Mouse (Mus musculus): ENCODE data around the gene Rab1a. TPM values are rescaled to one million over a fixed set of nuclear protein-coding genes. Genes with fewer than 3 reads are reported as not detected.
A peak's percentile ranks its signal among the peaks of the same experiment; 100 is the strongest.

Rab1a gene
- polyA plus RNA-seq, 1 experiment: 61.5 TPM

DNA sequence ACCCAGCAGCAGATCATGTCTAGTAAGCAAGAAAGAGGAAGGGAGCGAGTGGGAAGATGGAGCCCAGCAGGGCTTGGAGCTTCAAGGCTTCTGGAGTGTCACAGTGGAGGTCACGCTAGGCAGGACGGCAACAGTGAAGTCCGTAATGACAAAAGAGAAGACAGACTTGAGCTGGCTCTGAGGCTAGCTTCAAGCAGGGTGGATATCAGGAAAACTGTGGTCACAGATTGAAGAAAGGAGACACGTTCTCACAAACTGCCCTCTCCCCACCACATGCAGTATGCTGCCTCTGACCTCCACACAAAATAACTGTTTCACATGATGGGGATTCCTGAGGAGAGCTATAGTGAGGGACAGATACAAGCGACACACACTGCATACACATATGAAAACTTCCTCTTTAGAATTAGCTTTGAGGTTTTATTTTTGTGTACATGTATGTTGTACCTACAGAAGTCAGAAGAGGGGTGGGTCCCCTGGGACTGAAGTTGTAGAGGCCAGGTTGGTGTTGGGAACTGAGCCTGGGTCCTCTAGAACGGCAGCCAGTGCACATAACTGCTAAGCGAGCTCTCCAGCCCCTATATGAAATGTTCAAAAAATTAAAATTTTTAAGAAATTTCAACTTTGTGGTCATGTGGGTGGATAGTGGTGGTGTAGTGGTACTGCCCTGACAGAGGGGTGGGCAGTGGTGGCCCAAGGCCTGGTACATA, 46.1 kb downstream of the Rab1a start:
- DNase-seq (ENCODE audit: low read depth): no peak

DNA sequence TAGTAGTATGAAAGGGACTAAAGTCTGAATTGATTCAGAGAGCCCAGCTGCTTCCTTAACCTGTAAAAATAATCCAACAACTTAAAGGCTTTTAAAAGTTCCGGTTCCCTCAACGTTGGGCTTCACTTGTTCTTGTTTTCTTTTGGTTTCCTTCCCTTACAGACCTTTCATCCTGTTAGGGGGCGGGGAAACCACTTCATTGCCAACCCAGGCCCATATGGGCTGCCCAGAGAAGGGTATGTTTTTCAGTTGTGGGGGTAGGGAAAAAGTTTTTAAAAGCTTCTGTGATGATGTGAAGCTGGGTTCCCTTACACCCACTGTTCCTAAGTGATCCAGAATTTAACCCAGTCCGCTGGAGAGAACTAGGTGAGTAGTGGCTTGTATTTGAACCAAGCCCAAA, 47.0 kb downstream of the Rab1a start:
- DNase-seq (ENCODE audit: low read depth): no peak

DNA sequence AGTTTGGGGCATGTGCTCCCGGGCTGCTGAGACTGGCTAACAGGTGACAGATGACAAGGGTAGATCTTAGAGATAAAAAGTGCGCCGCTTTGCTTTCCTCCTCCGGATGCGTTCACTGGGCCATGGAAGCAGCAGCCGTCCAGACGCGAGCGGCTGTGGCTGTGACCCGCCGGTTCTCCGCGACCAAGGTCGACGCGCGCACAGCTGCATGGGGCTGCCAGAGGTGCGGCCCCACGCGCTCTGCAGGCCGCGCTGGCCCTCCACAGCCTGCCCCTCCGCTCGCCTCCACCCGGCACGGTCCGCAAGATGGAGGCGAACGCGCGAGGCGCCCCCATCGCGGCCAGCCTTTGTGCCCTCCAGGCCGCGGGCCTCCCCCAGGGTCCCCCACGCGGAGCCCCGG, 47.6 kb downstream of the Rab1a start:
- DNase-seq (ENCODE audit: low read depth): no peak

DNA sequence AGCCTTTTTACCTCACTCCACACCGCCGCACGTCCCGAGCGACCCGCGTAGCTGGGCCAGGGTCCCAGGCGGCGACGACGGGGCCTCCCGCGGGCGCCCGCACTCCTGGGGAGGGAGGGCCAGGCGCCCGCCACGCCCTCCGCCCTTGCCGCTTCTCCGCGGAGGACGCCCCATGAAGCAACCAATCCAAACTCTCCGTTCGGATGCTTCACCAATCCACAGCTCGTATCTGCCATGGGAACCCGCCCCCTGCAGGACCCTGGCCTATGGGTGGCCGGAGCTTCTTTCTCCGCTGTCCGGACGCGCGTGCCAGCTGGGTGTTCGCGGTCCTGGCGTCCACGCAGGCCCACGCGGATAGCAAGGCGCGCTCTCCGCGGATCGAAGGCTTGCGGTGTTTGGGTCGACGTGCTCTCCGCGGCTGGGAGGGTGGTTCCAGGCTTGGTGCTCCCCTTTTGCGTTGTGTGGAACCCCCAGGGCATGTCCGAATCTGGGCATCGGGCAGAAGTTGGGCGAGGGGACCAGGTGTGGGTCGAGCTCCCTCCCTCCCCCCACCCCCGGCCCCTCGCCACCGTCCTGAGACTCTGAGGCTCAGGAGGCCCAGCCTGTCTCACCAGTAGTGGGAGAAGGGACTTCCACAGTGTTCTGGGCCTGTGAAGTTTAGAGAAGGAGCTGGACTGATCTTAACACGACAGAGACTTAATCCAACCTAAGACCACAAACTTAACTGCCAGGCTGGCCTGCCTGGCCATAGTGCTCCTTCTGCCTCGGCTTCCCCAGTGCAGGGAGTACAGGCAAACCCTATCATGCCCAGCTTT, 48.3 kb downstream of the Rab1a start, which contains the start of gene Cep68:
Gene Cep68 (minus strand): TSS at position 134 of the 815 bp plus-strand sequence.
- peak; percentile 56 for DNase-seq (ENCODE audit: low read depth)

DNA sequence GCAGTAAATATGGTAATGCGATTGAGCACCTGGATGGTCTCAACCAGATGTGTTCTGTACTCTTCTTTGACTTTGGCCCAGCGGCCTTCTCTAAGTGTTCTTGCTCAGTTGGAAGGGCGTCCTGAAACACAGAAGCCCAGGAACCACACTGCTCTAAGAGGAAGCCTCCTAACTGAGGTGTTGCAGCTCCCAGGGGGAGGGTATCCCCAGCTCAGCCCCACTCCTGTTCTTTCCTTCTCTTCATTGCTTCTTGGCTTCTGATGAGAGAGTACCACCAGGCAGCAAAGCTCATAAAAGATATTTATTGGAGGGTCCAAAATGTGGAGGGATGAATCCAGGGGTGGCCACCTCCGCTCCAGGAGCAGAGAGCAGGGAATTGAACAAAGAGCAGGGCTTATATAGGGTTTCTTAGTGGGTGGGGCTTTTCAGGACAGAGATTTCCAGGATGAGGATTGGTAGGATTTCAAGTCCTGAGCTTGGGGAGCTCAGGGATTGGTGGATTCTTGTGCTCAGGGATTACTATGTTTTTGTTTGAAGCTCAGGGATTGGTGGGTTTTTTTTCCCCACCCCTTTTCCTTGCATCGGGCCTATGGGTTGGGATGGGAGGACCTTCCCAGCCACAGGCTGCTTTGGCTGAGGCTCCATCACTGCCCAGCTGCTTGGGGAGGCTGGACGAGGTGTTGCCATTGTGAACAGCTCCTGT, 49.4 kb downstream of the Rab1a start:
- no peak for DNase-seq (ENCODE audit: low read depth)

DNA sequence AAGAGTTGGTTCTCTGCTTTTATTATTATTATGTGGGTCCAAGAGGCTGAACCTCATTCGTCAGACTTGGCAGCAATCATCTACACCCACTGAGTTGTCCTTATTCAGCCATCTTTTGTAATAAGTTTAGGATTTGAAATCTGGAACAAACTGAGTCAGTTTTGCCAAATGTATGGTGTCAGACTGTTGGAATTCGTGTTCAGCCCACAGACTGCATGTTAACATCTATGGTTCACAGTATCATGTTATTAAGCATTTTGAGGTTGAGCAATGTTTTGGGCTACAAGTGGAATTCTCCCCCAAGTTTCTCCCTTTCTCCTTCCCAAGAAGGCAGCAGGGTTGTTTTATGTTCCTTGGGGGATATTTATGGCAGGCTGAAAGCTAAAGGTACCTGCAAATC, 51.9 kb downstream of the Rab1a start:
- peak; percentile 46 for DNase-seq (ENCODE audit: low read depth)

DNA sequence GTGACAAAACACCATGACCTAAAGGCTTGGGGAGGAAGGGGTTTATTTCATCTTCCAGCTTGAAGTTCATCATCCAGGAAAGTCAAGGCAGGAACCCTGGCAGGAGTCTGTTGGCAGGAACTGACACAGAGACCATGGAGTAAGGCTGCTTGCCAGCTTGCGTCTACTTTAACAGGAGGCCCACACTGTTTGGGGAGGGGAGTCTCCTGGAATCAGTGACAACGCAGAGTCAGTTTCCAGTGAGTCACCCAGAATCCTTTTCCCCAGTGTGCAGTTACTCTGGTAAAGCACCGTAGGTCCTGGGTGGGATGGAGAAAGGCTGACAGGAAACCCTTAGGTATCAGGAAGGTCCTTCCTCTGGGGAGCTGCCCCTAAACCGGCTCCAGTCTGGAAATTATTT, 53.6 kb downstream of the Rab1a start:
- DNase-seq (ENCODE audit: low read depth): no peak

DNA sequence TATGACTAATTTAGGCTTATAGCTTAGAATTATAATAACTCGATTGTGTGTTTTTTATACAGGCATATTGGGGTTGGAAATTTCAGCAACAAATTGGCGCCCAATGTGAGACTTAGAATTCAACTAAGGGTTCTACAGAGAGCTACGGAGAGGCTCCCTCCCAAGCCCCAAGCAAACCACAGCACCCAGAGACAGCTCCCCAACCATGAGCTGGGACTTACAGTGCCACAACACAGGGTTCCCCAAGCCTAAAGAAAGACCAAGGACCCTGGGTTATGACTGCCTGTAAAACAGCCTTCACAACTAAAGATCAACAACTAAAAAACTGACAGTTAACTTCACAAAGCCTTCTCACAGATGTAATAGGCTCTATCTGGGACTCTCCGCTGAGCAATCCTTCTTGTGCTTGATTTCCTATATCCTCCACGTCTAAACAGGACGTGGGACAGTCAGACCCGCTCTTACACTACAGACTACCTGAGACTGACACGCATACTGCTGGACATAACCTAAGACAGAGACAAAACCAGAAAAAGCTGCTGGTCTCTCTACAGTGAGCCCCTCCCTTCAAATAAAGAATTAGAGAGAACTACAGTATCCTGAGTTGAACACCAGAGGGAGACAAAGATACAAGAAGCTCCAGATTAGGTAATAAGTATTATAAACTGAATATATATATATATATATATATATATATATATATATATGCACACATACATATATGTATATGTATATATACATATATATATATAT, 61.6 kb downstream of the Rab1a start:
- no peak for DNase-seq (ENCODE audit: low read depth)

DNA sequence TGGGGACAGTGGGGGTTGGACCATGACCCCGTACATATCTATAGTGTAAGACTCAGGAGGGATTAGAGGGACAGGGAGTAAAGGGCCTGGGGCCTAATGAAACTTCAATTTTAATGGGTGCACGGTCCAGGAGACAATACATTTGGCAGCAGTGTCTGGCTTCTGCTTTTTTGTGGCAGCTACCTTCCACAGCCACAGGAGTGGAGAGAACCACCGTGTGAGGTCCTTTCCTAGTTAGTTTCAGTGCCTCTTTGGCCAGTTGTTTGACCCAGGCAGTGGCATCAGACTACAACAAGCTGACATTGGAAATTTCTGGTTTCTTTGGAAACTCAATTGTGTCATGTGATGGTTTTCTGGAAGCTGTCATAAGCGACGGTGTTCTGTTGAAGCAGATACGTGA, 68.7 kb downstream of the Rab1a start:
- DNase-seq (ENCODE audit: low read depth): no peak

DNA sequence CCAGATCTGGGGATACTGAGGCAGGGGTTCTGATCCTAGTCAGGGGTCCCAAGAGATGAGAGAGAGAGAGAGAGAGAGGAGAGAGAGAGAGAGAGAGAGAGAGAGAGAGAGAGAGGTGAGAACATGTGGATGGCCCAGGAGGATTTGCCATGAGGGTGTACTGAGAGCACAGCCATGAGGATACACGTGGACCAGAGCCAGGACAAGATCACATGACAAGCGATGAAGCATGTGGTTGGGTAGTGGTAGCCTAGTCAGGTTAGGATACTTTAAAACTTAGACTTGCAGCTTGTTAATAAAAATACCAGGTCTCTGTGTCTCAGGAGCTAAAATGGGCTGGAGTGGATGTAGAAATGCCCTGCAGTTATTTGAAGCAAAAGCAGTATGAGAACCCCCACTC, 74.7 kb downstream of the Rab1a start:
- no peak for DNase-seq (ENCODE audit: low read depth)

Other genes starting within 250 kb of the Rab1a start
- 30.4 and 33.4 TPM in 2 replicates for gene Actr2, start 88.5 kb upstream of the Rab1a start, polyA plus RNA-seq (2012; rRNA removed)
- 15.5 TPM in 2 replicates for gene Cep68, start 48.0 kb downstream of the Rab1a start, polyA plus RNA-seq (2012; rRNA removed)
- gene Slc1a4, start 131.3 kb downstream of the Rab1a start, polyA plus RNA-seq (2012; rRNA removed): 5.2 and 7.1 TPM in 2 replicates